Comparison of ENCODE assay signal across 21 mouse cellular contexts in the genomic region with DNA sequence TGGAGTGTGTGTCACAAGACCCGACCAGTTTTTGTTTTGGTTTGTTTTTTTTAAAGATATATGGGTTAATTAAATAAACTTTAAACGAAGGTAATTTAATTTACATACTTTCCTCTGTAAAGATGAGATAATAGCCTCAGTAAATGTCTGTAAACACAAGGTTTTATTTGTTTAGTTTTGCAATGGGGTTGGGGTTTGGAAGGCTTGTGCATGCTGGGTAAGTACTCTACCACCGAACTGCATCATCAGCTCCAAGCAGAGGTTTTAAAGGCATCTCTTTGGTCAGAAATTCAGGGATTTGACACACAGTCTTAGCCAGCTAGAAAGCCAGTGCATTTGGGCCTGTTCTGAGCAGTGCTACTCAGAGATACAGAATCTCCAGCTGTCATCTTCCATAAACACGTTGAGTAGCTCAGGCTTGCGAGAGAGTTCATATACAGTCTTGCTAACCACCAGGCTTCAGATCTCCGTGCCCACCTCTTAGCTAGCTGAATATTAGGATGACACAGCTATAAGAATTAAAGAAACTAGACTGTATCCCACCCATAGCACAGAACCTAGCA. TPM values are rescaled to one million over a fixed set of nuclear protein-coding genes. Genes with fewer than 3 reads are reported as not detected.
DNase-seq lines count a peak whose midpoint lies in the region; ATAC-seq lines count a peak whose summit lies in the region.
"Had no signal": no experiment of that assay in that cellular context is flagged by ENCODE, and none has a peak within 500 bp of the region (broad histone marks: within the 10 kb centered on the region; RNA-seq: fewer than 3 reads in every experiment).

No protein-coding gene starts in this region.

- DNase-seq in liver (no peak), NIH3T3 (ENCODE audit: low read depth) (peak; percentile 57)
- no peak for DNase-seq in left cerebral cortex, postnatal 10 days (ENCODE audit: extremely low spot score in 1 of 2, low spot score in 2 of 2)
- DNase-seq in hindbrain, embryonic 10.5 days (ENCODE audit: low spot score) = no peak
- DNase-seq: adrenal gland, postnatal 14 days; cerebellum, adult 11 months; cerebellum, postnatal 10 days; gastrocnemius, postnatal 25 days; kidney, adult 2 months; kidney, postnatal 25 days; lung, adult 2 months; thymus, postnatal 14 days had no signal

- H3K4me3 ChIP-seq in liver, embryonic 15.5 days (replicated peaks) = no peak overlapping the region
- no peak overlapping the region for H3K4me3 ChIP-seq in embryonic facial prominence, embryonic 15.5 days (replicated peaks)
- no peak overlapping the region for H3K4me3 ChIP-seq in stomach, embryonic 16.5 days (replicated peaks; ENCODE audit: low read length)
- H3K4me3 ChIP-seq in hindbrain, embryonic 10.5 days = no peak overlapping the region
- H3K4me3 ChIP-seq: heart, embryonic 15.5 days; neural tube, embryonic 12.5 days; stomach, embryonic 15.5 days had no signal

- H3K27me3 ChIP-seq in liver, embryonic 15.5 days = no peaks in the 10 kb centered on the region
- H3K27me3 ChIP-seq in embryonic facial prominence, embryonic 15.5 days = no peaks in the 10 kb centered on the region
- no peaks in the 10 kb centered on the region for H3K27me3 ChIP-seq in stomach, embryonic 16.5 days (ENCODE audit: control insufficient read depth, insufficient read depth, low read length)
- no peaks in the 10 kb centered on the region for H3K27me3 ChIP-seq in hindbrain, embryonic 10.5 days (ENCODE audit: insufficient read depth, poor library complexity, severe bottlenecking)
- H3K27me3 ChIP-seq: heart, embryonic 15.5 days; neural tube, embryonic 12.5 days; stomach, embryonic 15.5 days had no signal

- H3K4me2 ChIP-seq in liver, embryonic 15.5 days = no peak overlapping the region
- no peak overlapping the region for H3K4me2 ChIP-seq in embryonic facial prominence, embryonic 15.5 days (replicated peaks)
- H3K4me2 ChIP-seq in stomach, embryonic 16.5 days (ENCODE audit: low read depth, low read length) = no peak overlapping the region
- H3K4me2 ChIP-seq: heart, embryonic 15.5 days; neural tube, embryonic 12.5 days; stomach, embryonic 15.5 days had no signal

- H3K9me3 ChIP-seq in liver, embryonic 15.5 days (replicated peaks) = no peaks in the 10 kb centered on the region
- no peaks in the 10 kb centered on the region for H3K9me3 ChIP-seq in embryonic facial prominence, embryonic 15.5 days (replicated peaks)
- H3K9me3 ChIP-seq in stomach, embryonic 16.5 days (replicated peaks; ENCODE audit: control insufficient read depth, low read length) = no peaks in the 10 kb centered on the region
- no peaks in the 10 kb centered on the region for H3K9me3 ChIP-seq in hindbrain, embryonic 10.5 days
- H3K9me3 ChIP-seq: heart, embryonic 15.5 days; neural tube, embryonic 12.5 days; stomach, embryonic 15.5 days had no signal

- no peak overlapping the region for H3K27ac ChIP-seq in liver, embryonic 15.5 days (replicated peaks)
- H3K27ac ChIP-seq in embryonic facial prominence, embryonic 15.5 days (replicated peaks) = peak overlapping the region; percentile 80
- 0 out of 2 replicates have a peak overlapping the region, but pooled peaks have one; percentile 17 for H3K27ac ChIP-seq in stomach, embryonic 16.5 days (ENCODE audit: low read length)
- no peak overlapping the region for H3K27ac ChIP-seq in hindbrain, embryonic 10.5 days
- H3K27ac ChIP-seq: heart, embryonic 15.5 days; hindbrain, postnatal 0 days; neural tube, embryonic 12.5 days; stomach, embryonic 15.5 days had no signal

- peak; percentile 12; the same call in 1 of the 2 replicates for ATAC-seq in liver, embryonic 15.5 days (ENCODE audit: insufficient read depth)
- peak; percentile 51 for ATAC-seq in embryonic facial prominence, embryonic 15.5 days (ENCODE audit: insufficient number of reproducible peaks, low FRiP score, low TSS enrichment, low read depth)
- no peak for ATAC-seq in stomach, embryonic 16.5 days (ENCODE audit: insufficient read depth, low FRiP score)
- ATAC-seq: forebrain, embryonic 16.5 days; hindbrain, postnatal 0 days had no signal

- intact Hi-C loops in left cerebral cortex, postnatal 10 days (cut with DNase I) = no loop called here

- H3K4me1 ChIP-seq in liver, embryonic 15.5 days (replicated peaks) = peaks cover 6% of the 10 kb centered on the region; the same call in 1 of the 2 replicates
- peaks cover 29% of the 10 kb centered on the region for H3K4me1 ChIP-seq in embryonic facial prominence, embryonic 15.5 days
- H3K4me1 ChIP-seq in stomach, embryonic 16.5 days (ENCODE audit: control insufficient read depth, insufficient read depth, low read length) = peaks cover 6% of the 10 kb centered on the region; the same call in 1 of the 2 replicates
- H3K4me1 ChIP-seq in hindbrain, embryonic 10.5 days (replicated peaks) = peaks cover 49% of the 10 kb centered on the region

- 52% methylated on average over 6 of the region's 6 CpGs for WGBS in liver, embryonic 15.5 days (ENCODE audit: insufficient replicate concordance)
- WGBS in embryonic facial prominence, embryonic 15.5 days = 41% methylated on average over 6 of the region's 6 CpGs
- WGBS in stomach, embryonic 16.5 days = 48% methylated on average over 6 of the region's 6 CpGs
- 88% methylated on average over 6 of the region's 6 CpGs for WGBS in hindbrain, embryonic 10.5 days

- H3K9ac ChIP-seq in liver, embryonic 15.5 days = no peak overlapping the region
- no peak overlapping the region for H3K9ac ChIP-seq in embryonic facial prominence, embryonic 15.5 days
- no peak overlapping the region for H3K9ac ChIP-seq in stomach, embryonic 16.5 days (ENCODE audit: low read length)
- H3K9ac ChIP-seq: heart, embryonic 15.5 days; neural tube, embryonic 12.5 days; stomach, embryonic 15.5 days had no signal

- H3K36me3 ChIP-seq in liver, embryonic 15.5 days (replicated peaks) = no peaks in the 10 kb centered on the region
- no peaks in the 10 kb centered on the region for H3K36me3 ChIP-seq in embryonic facial prominence, embryonic 15.5 days
- H3K36me3 ChIP-seq in stomach, embryonic 16.5 days (ENCODE audit: control insufficient read depth, insufficient read depth, low read length) = no peaks in the 10 kb centered on the region
- peaks cover 57% of the 10 kb centered on the region for H3K36me3 ChIP-seq in hindbrain, embryonic 10.5 days
- H3K36me3 ChIP-seq: heart, embryonic 15.5 days; stomach, embryonic 15.5 days had no signal

RNA-seq across cellular contexts. Expression of gene Prtg, which starts 31.0 kb away (rescaled TPM):
- polyA plus RNA-seq in liver, embryonic 15.5 days (2015; fragmentation: Nextera tagmentation; extraction: Ambion mirVana) = 0.08 and 0.15 TPM in 2 replicates
- 1.1 and 1.2 TPM in 2 replicates for polyA plus RNA-seq in embryonic facial prominence, embryonic 15.5 days (2015; fragmentation: Nextera tagmentation; extraction: Ambion mirVana)
- polyA plus RNA-seq in stomach, embryonic 16.5 days (2015; fragmentation: Nextera tagmentation; extraction: Ambion mirVana) = 0.25 and 0.31 TPM in 2 replicates
- total RNA-seq in left cerebral cortex, postnatal 10 days (2021) = under 1 TPM; 0.63 to 0.66 TPM
- 7.6 and 19.9 TPM in 2 replicates for polyA plus RNA-seq in hindbrain, embryonic 10.5 days (2016; fragmentation: Nextera tagmentation; extraction: Ambion mirVana)
- total RNA-seq: hematopoietic stem cell, adult 5-6 weeks had no signal

Comparison
In these comparisons a context has a peak if more than half of its experiments do, and no peak if none do; other contexts are left out.
1. H3K27ac ChIP-seq: peak in embryonic facial prominence, embryonic 15.5 days (single experiment) and stomach, embryonic 16.5 days (single experiment); none in liver, embryonic 15.5 days (single experiment) and hindbrain, embryonic 10.5 days (single experiment).